Mouse (Mus musculus) myocyte (in vitro differentiated cells): ENCODE measurements at regions not wholly inside any gene's neighbourhood (a gene's known extent, or its start where the extent isn't known, plus 50 kb on each side); places are given as distances from the start of the nearest gene placed in this dataset.

ENCODE experiments used
- POLR2AphosphoS2 ChIP-seq: IDR thresholded peaks from one replicate; pipeline ENCODE4 v1.6.1; 2011; ENCODE audit warnings: low read depth, control low read depth; ENCODE audit not compliant: insufficient read length
- SRF ChIP-seq: IDR thresholded peaks from one replicate; pipeline ENCODE4 v1.6.1; 2011; ENCODE audit warnings: low read depth; ENCODE audit not compliant: control insufficient read depth, insufficient read length
- TCF12 ChIP-seq: IDR thresholded peaks from one replicate; pipeline ENCODE4 v1.6.1; 2011; ENCODE audit warnings: mild to moderate bottlenecking, control low read depth; ENCODE audit not compliant: poor library complexity, insufficient read depth, severe bottlenecking

DNA sequence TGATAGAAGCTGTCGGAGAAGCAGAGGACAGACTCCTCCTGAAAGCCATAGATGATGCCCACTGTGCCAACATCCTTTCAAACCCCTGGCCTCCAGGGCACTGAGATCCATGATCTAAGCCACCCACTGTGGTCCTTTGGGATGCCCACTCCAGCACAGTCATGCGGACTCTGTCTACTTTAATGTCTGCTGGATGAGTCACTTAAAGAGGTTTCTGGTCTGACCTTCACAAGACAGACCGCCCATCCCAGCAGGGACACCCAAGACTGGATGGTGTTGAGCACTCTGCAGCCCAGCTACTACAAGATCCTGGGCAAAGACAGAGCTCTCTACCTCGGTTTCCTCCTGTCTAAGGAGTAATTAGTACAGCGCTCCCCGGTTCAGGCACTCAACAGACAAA lies 214.1 kb upstream of the Zmiz1 start:
- no peak for TF ChIP-seq POLR2AphosphoS2
- no peak for TF ChIP-seq SRF
- TF ChIP-seq TCF12: no peak
